Mouse (Mus musculus) embryonic facial prominence, embryonic 13.5 days (tissue): ENCODE results near the gene Csrp1. TPM values are rescaled to one million over a fixed set of nuclear protein-coding genes. Genes with fewer than 3 reads are reported as not detected.

ENCODE experiments used
- ATAC-seq: fragments of 200-750 bp; cut with Nextera tagmentation; 2 replicates; pipeline ENCODE4 v1.8.0; 2017; ENCODE audit warnings: low read depth; ENCODE audit not compliant: insufficient number of reproducible peaks, insufficient read depth, low FRiP score, low TSS enrichment
- H3K27ac ChIP-seq: fragments of 300-500 bp; sonication (generic); 2 replicates; pipeline ENCODE4 v1.5.1; 2015; ENCODE audit warnings: moderate library complexity, mild to moderate bottlenecking, inconsistent platforms
- H3K27me3 ChIP-seq: fragments of 300-500 bp; sonication (generic); 2 replicates; pipeline ENCODE4 v1.6.1; 2015; ENCODE audit warnings: mild to moderate bottlenecking, inconsistent platforms
- H3K36me3 ChIP-seq: fragments of 300-500 bp; sonication (generic); 2 replicates; pipeline ENCODE4 v1.6.1; 2015; ENCODE audit warnings: mild to moderate bottlenecking, inconsistent platforms
- H3K4me1 ChIP-seq: fragments of 300-500 bp; sonication (generic); 2 replicates; pipeline ENCODE4 v1.6.1; 2015; ENCODE audit warnings: inconsistent platforms
- H3K4me2 ChIP-seq: fragments of 300-500 bp; sonication (generic); 2 replicates; pipeline ENCODE4 v1.6.1; 2015; ENCODE audit warnings: moderate library complexity, mild to moderate bottlenecking, inconsistent platforms
- H3K4me3 ChIP-seq: fragments of 300-500 bp; sonication (generic); 2 replicates; pipeline ENCODE4 v1.5.1; 2015; ENCODE audit warnings: mild to moderate bottlenecking, inconsistent platforms
- H3K9ac ChIP-seq: fragments of 300-500 bp; sonication (generic); 2 replicates; pipeline ENCODE4 v1.6.1; 2015; ENCODE audit warnings: mild to moderate bottlenecking, inconsistent platforms
- H3K9me3 ChIP-seq: fragments of 300-500 bp; sonication (generic); 2 replicates; pipeline ENCODE4 v1.6.1; 2016; ENCODE audit warnings: inconsistent platforms
- WGBS: fragments of 180-500 bp; shearing (Covaris S2); methylation state at CpG from one replicate; pipeline ENCODE4 v1.1.7; 2015; ENCODE audit warnings: mixed read lengths; 5-methylcytosine and 5-hydroxymethylcytosine counted together
- polyA plus RNA-seq: library from polyadenylated mRNA; unstranded; fragments of >200 nt; fragmentation: Nextera tagmentation; extraction: Ambion mirVana; gene quantifications from 2 replicates; pipeline ENCODE4 v1.2.1, GENCODE M21; 2015

Csrp1 gene
- polyA plus RNA-seq, 1 experiment from 2014 or later: 77.0 TPM

GRCm38 (mm10) chr1:135794216-135795134 lies 74.6 kb downstream of the Csrp1 start:
- H3K9me3 ChIP-seq: no peaks in the 10 kb centered on the region
- peak overlapping the region; percentile 61 for H3K9ac ChIP-seq
- H3K4me1 ChIP-seq: peaks cover 27% of the 10 kb centered on the region
- peak overlapping the region; percentile 64 for H3K27ac ChIP-seq
- H3K27me3 ChIP-seq: peaks cover 4% of the 10 kb centered on the region; the same call in 1 of the 2 replicates
- WGBS: 37% methylated on average over 20 of the region's 20 CpGs
- peak overlapping the region; percentile 53 for H3K4me2 ChIP-seq
- no peaks in the 10 kb centered on the region for H3K36me3 ChIP-seq
- H3K4me3 ChIP-seq: peak overlapping the region; percentile 23; the same call in 1 of the 2 replicates
- peak; percentile 49 for ATAC-seq

- Histone ChIP-seq H3K36me3 (no peaks in the 10 kb centered on the region), H3K4me2 (no peak overlapping the region), H3K4me1 (peaks cover 29% of the 10 kb centered on the region), H3K4me3 (no peak overlapping the region), H3K9me3 (no peaks in the 10 kb centered on the region), H3K27me3 (peaks cover 6% of the 10 kb centered on the region), H3K9ac (no peak overlapping the region), H3K27ac (no peak overlapping the region)
- WGBS: 75% methylated on average over 1 of the region's 1 CpGs
- ATAC-seq: no peak
Measured at GRCm38 (mm10) chr1:135798492-135798891, 78.6 kb downstream of the Csrp1 start.

- H3K4me1 ChIP-seq: peaks cover 22% of the 10 kb centered on the region
- 64% methylated on average over 8 of the region's 8 CpGs for WGBS
- H3K9me3 ChIP-seq: no peaks in the 10 kb centered on the region
- ATAC-seq: no peak
- peaks cover 3% of the 10 kb centered on the region; the same call in 1 of the 2 replicates for H3K27me3 ChIP-seq
- H3K36me3 ChIP-seq: no peaks in the 10 kb centered on the region
- no peak overlapping the region for H3K4me3 ChIP-seq
- no peak overlapping the region for H3K9ac ChIP-seq
- no peak overlapping the region for H3K27ac ChIP-seq
- H3K4me2 ChIP-seq: no peak overlapping the region
Measured at GRCm38 (mm10) chr1:135799109-135799627, 79.3 kb downstream of the Csrp1 start.

- Histone ChIP-seq H3K36me3 (no peaks in the 10 kb centered on the region), H3K9me3 (no peaks in the 10 kb centered on the region), H3K4me1 (peaks cover 15% of the 10 kb centered on the region), H3K4me3 (no peak overlapping the region), H3K27ac (no peak overlapping the region), H3K27me3 (peaks cover 3% of the 10 kb centered on the region; the same call in 1 of the 2 replicates), H3K4me2 (no peak overlapping the region), H3K9ac (peak overlapping the region; percentile 32; the same call in 1 of the 2 replicates)
- ATAC-seq: no peak
- 46% methylated on average over 8 of the region's 8 CpGs for WGBS
Measured at GRCm38 (mm10) chr1:135800192-135800950, 80.5 kb downstream of the Csrp1 start.

Other genes with a start within 250 kb of the Csrp1 start
- 11.6 and 12.9 TPM in 2 replicates for gene Nav1, start 112.8 kb upstream of the Csrp1 start, polyA plus RNA-seq
- 78.0 and 85.6 TPM in 2 replicates for gene Phlda3, start 46.1 kb downstream of the Csrp1 start, polyA plus RNA-seq
- gene Tnni1, start 59.4 kb downstream of the Csrp1 start, polyA plus RNA-seq: 28.9 and 33.8 TPM in 2 replicates
- gene Lad1, start 98.5 kb downstream of the Csrp1 start, polyA plus RNA-seq: 13.2 and 13.6 TPM in 2 replicates
- 12.2 and 38.0 TPM in 2 replicates for gene Tnnt2, start 116.3 kb downstream of the Csrp1 start, polyA plus RNA-seq
- 12.4 and 14.7 TPM in 2 replicates for gene Pkp1, start 199.1 kb downstream of the Csrp1 start, polyA plus RNA-seq